Mouse (Mus musculus) ES-E14 (cell line): ENCODE measurements around the gene Poc1a.

Experiments
- CHD2 ChIP-seq: IDR thresholded peaks from 2 replicates; pipeline ENCODE4 v1.6.1; 2014; ENCODE audit warnings: mild to moderate bottlenecking, low read depth, low read length, inconsistent platforms
- HCFC1 ChIP-seq: IDR thresholded peaks from 2 replicates; pipeline ENCODE4 v1.6.1; 2012; ENCODE audit warnings: low read length, inconsistent platforms, borderline replicate concordance; ENCODE audit not compliant: insufficient read depth
- MAFK ChIP-seq: IDR thresholded peaks from 2 replicates; pipeline ENCODE4 v1.6.1; 2014; ENCODE audit warnings: mild to moderate bottlenecking, low read depth, low read length, inconsistent platforms; ENCODE audit not compliant: insufficient read depth
- ZC3H11A ChIP-seq: IDR thresholded peaks from 2 replicates; pipeline ENCODE4 v1.6.1; 2012; ENCODE audit warnings: low read depth, mild to moderate bottlenecking, inconsistent platforms, low read length, borderline replicate concordance

GRCm38 (mm10) chr9:106311625-106312191 lies 30.8 kb downstream of the Poc1a start:
- TF ChIP-seq CHD2 = no peak
- no peak for TF ChIP-seq ZC3H11A
- TF ChIP-seq HCFC1 = no peak
- no peak for TF ChIP-seq MAFK
